Mouse (Mus musculus): Measurements from ENCODE around the gene Csrp3. TPM values are rescaled to one million over a fixed set of nuclear protein-coding genes. Genes with fewer than 3 reads are reported as not detected.

Csrp3 gene
- total RNA-seq, 4 experiments from 2014 or later: 0.44 to 0.80 TPM; not detected in 2

Other genes starting within 250 kb of the Csrp3 start
- gene Mrgprb3, start 204.2 kb downstream of the Csrp3 start, total RNA-seq (2022): not detected
- 10 to 100 TPM; 23.4 to 28.3 (median 25.5) TPM for gene Zdhhc13, start 59.0 kb downstream of the Csrp3 start, total RNA-seq (2022)
- gene E2f8, start 33.6 kb upstream of the Csrp3 start, total RNA-seq (2022): under 1 TPM; 0.11 to 0.41 (median 0.20) TPM
- 100 to 1,000 TPM in 1 of 4 experiments, 10 to 100 TPM in 3; 76.7 to 101 (median 89.2) TPM for gene Nav2, start 60.7 kb upstream of the Csrp3 start, total RNA-seq (2022)